Mouse (Mus musculus) midbrain, embryonic 13.5 days (tissue): Measurements from ENCODE around the gene Gm10719. TPM values are rescaled to one million over a fixed set of nuclear protein-coding genes. Genes with fewer than 3 reads are reported as not detected.
"Not testable (repeated sequence)": the region's sequence is repeated elsewhere in the genome, so short reads cannot be mapped to it uniquely, and the experiment has no call there.

Experiments
- ATAC-seq: fragments of 200-750 bp; cut with Nextera tagmentation; 2 replicates; pipeline ENCODE4 v1.8.0; 2017; ENCODE audit warnings: mild to moderate bottlenecking, moderate TSS enrichment, moderate library complexity
- H3K27ac ChIP-seq: fragments of 300-500 bp; sonication (generic); 2 replicates; pipeline ENCODE4 v1.5.1; 2015; ENCODE audit warnings: inconsistent platforms, mild to moderate bottlenecking, moderate library complexity
- H3K27me3 ChIP-seq: fragments of 300-500 bp; sonication (generic); 2 replicates; pipeline ENCODE4 v1.6.1; 2015; ENCODE audit warnings: mild to moderate bottlenecking, inconsistent platforms
- H3K36me3 ChIP-seq: fragments of 300-500 bp; sonication (generic); 2 replicates; pipeline ENCODE4 v1.6.1; 2015; ENCODE audit warnings: mild to moderate bottlenecking, inconsistent platforms
- H3K4me1 ChIP-seq: fragments of 300-500 bp; sonication (generic); replicated peaks from 2 replicates; pipeline ENCODE4 v1.6.1; 2015; ENCODE audit warnings: inconsistent platforms
- H3K4me2 ChIP-seq: fragments of 300-500 bp; sonication (generic); replicated peaks from 2 replicates; pipeline ENCODE4 v1.6.1; 2015; ENCODE audit warnings: moderate library complexity, mild to moderate bottlenecking, inconsistent platforms
- H3K4me3 ChIP-seq: fragments of 300-500 bp; sonication (generic); replicated peaks from 2 replicates; pipeline ENCODE4 v1.5.1; 2015; ENCODE audit warnings: mild to moderate bottlenecking, inconsistent platforms
- H3K9ac ChIP-seq: fragments of 300-500 bp; sonication (generic); replicated peaks from 2 replicates; pipeline ENCODE4 v1.6.1; 2015; ENCODE audit warnings: mild to moderate bottlenecking, inconsistent platforms
- H3K9me3 ChIP-seq: fragments of 300-500 bp; sonication (generic); 2 replicates; pipeline ENCODE4 v1.6.1; 2016; ENCODE audit warnings: mild to moderate bottlenecking, inconsistent platforms
- WGBS: fragments of 180-500 bp; shearing (Covaris S2); methylation state at CpG from one replicate; pipeline ENCODE4 v1.1.7; 2015; 5-methylcytosine and 5-hydroxymethylcytosine counted together
- polyA plus RNA-seq: library from polyadenylated mRNA; unstranded; fragments of >200 nt; fragmentation: Nextera tagmentation; extraction: Ambion mirVana; gene quantifications from 2 replicates; pipeline ENCODE4 v1.2.1, GENCODE M21; 2015

The Gm10719 gene
- polyA plus RNA-seq, 1 experiment from 2014 or later = 1.4 TPM

DNA sequence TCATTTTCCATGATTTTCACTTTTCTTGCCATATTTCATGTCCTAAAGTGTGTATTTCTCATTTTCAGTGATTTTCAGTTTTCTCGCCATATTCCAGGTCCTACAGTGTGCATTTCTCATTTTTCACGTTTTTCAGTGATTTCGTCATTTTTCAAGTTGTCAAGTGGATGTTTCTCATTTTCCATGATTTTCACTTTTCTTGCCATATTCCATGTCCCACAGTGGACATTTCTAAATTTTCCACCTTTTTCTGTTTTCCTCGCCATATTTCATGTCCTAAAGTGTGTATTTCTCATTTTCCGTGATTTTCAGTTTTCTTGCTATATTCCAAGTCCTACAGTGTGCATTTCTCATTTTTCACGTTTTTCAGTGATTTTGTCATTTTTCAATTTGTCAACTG is 1.3 kb upstream of the Gm10719 start:
- not testable (repeated sequence) for H3K9ac ChIP-seq, ATAC-seq, H3K9me3 ChIP-seq, H3K27ac ChIP-seq, H3K4me1 ChIP-seq, H3K4me2 ChIP-seq, H3K27me3 ChIP-seq, H3K36me3 ChIP-seq, H3K4me3 ChIP-seq
- 77% methylated on average over 6 of the region's 6 CpGs for WGBS

DNA sequence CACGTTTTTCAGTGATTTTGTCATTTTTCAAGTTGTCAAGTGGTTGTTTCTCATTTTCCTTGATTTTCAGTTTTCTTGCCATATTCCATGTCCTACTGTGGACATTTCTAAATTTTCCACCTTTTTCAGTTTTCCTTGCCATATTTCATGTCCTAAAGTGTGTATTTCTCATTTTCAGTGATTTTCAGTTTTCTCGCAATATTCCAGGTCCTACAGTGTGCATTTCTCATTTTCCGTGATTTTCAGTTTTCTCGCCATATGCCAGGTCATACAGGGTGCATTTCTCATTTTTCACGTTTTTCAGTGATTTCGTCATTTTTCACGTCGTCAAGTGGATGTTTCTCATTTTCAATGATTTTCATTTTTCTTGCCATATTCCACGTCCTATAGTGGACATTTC is 1.7 kb downstream of the Gm10719 start:
- H3K9ac ChIP-seq, H3K27ac ChIP-seq, H3K27me3 ChIP-seq, H3K4me2 ChIP-seq, ATAC-seq, H3K4me3 ChIP-seq, H3K9me3 ChIP-seq, H3K4me1 ChIP-seq, H3K36me3 ChIP-seq: not testable (repeated sequence)
- 64% methylated on average over 9 of the region's 9 CpGs for WGBS

DNA sequence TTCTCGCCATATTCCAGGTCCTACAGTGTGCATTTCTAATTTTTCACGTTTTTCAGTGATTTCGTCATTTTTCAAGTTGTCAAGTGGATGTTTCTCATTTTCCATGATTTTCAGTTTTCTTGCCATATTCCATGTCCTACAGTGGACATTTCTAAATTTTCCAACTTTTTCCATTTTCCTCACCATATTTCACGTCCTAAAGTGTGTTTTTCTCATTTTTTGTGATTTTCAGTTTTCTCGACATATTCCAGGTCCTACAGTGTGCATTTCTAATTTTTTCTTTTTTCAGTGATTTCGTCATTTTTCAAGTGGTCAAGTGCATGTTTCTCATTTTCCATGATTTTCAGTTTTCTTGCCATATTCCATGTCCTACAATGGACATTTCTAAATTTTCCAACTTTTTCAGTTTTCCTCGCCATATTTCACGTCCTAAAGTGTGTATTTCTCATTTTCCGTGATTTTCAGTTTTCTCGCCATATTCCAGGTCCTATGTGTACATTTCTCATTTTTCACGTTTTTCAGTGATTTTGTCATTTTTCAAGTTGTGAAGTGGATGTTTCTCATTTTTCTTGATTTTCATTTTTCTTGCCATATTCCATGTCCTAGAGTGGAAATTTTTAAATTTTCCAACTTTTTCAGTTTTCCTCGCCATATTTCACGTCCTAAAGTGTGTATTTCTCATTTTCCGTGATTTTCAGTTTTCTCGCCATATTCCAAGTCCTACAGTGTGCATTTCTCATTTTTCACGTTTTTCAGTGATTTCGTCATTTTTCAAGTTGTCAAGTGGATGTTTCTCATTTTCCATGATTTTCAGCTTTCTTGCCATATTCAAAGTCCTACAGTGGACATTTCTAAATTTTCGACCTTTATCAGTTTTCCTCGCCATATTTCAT is 2.9 kb downstream of the Gm10719 start:
- not testable (repeated sequence) for H3K4me2 ChIP-seq, H3K27ac ChIP-seq, H3K27me3 ChIP-seq, H3K9ac ChIP-seq, H3K4me1 ChIP-seq, H3K9me3 ChIP-seq, H3K36me3 ChIP-seq, H3K4me3 ChIP-seq
- 80% methylated on average over 16 of the region's 19 CpGs for WGBS
- peak; percentile 79 for ATAC-seq

DNA sequence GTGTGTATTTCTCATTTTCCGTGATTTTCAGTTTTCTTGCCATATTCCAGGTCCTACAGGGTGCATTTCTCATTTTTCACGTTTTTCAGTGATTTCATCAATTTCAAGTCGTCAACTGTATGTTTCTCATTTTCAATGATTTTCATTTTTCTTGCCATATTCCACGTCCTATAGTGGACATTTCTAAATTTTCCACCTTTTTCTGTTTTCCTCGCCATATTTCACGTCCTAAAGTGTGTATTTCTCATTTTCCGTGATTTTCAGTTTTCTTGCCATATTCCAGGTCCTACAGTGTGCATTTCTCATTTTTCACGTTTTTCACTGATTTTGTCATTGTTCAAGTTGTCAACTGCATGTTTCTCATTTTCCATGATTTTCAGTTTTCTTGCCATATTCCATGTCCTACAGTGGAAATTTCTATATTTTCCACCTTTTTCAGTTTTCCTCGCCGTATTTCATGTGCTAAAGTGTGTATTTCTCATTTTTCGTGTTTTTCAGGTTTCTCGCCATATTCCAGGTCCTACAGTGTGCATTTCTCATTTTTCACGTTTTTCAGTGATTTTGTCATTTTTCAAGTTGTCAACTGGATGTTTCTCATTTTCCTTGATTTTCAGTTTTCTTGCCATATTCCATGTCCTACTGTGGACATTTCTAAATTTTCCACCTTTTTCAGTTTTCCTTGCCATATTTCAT is 5.3 kb downstream of the Gm10719 start:
- not testable (repeated sequence) for H3K9me3 ChIP-seq, ATAC-seq, H3K4me1 ChIP-seq, H3K36me3 ChIP-seq, H3K9ac ChIP-seq, H3K27me3 ChIP-seq, H3K4me3 ChIP-seq, H3K27ac ChIP-seq, H3K4me2 ChIP-seq
- 72% methylated on average over 11 of the region's 13 CpGs for WGBS

DNA sequence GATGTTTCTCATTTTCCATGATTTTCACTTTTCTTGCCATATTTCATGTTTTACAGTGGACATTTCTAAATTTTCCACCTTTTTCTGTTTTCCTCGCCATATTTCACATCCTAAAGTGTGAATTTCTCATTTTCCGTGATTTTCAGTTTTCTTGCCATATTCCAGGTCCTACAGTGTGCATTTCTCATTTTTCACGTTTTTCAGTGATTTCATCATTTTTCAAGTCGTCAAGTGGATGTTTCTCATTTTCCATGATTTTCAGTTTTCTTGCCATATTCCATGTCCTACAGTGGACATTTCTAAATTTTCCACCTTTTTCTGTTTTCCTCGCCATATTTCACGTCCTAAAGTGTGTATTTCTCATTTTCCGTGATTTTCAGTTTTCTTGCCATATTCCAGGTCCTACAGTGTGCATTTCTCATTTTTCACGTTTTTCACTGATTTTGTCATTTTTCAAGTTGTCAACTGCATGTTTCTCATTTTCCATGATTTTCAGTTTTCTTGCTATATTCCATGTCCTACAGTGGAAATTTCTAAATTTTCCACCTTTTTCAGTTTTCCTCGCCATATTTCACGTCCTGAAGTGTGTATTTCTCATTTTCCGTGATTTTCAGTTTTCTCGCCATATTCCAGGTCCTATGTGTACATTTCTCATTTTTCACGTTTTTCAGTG is 6.2 kb downstream of the Gm10719 start, which contains the start of gene Gm10718:
Gene Gm10718, plus strand, starts transcription at position 236 of the 673 bp plus-strand sequence.
- not testable (repeated sequence) for H3K9me3 ChIP-seq, H3K4me2 ChIP-seq, ATAC-seq, H3K9ac ChIP-seq, H3K36me3 ChIP-seq, H3K27me3 ChIP-seq, H3K27ac ChIP-seq, H3K4me1 ChIP-seq, H3K4me3 ChIP-seq
- WGBS = 76% methylated on average over 12 of the region's 13 CpGs

DNA sequence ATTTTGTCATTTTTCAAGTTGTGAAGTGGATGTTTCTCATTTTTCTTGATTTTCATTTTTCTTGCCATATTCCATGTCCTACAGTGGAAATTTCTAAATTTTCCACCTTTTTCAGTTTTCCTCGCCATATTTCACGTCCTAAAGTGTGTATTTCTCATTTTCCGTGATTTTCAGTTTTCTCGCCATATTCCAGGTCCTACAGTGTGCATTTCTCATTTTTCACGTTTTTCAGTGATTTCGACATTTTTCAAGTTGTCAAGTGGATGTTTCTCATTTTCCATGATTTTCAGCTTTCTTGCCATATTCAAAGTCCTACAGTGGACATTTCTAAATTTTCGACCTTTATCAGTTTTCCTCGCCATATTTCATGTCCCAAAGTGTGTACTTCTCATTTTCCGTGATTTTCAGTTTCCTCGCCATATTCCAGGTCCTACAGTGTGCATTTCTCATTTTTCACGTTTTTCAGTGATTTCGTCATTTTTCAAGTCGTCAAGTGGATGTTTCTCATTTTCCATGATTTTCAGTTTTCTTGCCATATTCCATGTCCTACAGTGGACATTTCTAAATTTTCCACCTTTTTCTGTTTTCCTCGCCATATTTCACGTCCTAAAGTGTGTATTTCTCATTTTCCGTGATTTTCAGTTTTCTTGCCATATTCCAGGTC is 6.9 kb downstream of the Gm10719 start:
- WGBS = 77% methylated on average over 16 of the region's 16 CpGs
- H3K27ac ChIP-seq = not testable (repeated sequence)

DNA sequence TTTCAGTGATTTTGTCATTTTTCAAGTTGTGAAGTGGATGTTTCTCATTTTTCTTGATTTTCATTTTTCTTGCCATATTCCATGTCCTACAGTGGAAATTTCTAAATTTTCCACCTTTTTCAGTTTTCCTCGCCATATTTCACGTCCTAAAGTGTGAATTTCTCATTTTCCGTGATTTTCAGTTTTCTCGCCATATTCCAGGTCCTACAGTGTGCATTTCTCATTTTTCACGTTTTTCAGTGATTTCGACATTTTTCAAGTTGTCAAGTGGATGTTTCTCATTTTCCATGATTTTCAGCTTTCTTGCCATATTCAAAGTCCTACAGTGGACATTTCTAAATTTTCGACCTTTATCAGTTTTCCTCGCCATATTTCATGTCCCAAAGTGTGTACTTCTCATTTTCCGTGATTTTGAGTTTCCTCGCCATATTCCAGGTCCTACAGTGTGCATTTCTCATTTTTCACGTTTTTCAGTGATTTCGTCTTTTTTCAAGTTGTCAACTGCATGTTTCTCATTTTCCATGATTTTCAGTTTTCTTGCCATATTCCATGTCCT is 7.8 kb downstream of the Gm10719 start, which contains the start of gene Gm10717:
Gene Gm10717, plus strand, starts transcription at position 506 of the 556 bp plus-strand sequence.
- ATAC-seq, H3K9ac ChIP-seq, H3K36me3 ChIP-seq, H3K27ac ChIP-seq, H3K4me2 ChIP-seq, H3K4me1 ChIP-seq, H3K9me3 ChIP-seq, H3K27me3 ChIP-seq, H3K4me3 ChIP-seq: not testable (repeated sequence)
- WGBS = 72% methylated on average over 12 of the region's 12 CpGs

More for the DNA sequence above, 6.9 kb downstream of the Gm10719 start:
- not testable (repeated sequence) for H3K9ac ChIP-seq, H3K27me3 ChIP-seq, H3K4me3 ChIP-seq, H3K9me3 ChIP-seq, ATAC-seq, H3K36me3 ChIP-seq, H3K4me2 ChIP-seq, H3K4me1 ChIP-seq

DNA sequence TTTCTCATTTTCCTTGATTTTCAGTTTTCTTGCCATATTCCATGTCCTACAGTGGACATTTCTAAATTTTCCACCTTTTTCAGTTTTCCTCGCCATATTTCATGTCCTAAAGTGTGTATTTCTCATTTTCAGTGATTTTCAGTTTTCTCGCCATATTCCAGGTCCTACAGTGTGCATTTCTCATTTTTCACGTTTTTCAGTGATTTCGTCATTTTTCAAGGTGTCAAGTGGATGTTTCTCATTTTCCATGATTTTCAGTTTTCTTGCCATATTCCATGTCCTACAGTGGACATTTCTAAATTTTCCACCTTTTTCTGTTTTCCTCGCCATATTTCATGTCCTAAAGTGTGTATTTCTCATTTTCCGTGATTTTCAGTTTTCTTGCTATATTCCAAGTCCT is 8.4 kb downstream of the Gm10719 start:
- not testable (repeated sequence) for H3K27ac ChIP-seq, H3K9ac ChIP-seq, ATAC-seq, H3K36me3 ChIP-seq, H3K4me2 ChIP-seq, H3K4me3 ChIP-seq, H3K9me3 ChIP-seq, H3K4me1 ChIP-seq, H3K27me3 ChIP-seq
- 73% methylated on average over 5 of the region's 6 CpGs for WGBS

DNA sequence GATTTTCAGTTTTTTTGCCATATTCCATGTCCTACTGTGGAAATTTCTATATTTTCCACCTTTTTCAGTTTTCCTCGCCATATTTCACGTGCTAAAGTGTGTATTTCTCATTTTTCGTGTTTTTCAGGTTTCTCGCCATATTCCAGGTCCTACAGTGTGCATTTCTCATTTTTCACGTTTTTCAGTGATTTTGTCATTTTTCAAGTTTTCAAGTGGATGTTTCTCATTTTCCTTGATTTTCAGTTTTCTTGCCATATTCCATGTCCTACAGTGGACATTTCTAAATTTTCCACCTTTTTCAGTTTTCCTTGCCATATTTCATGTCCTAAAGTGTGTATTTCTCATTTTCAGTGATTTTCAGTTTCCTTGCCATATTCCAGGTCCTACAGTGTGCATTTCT is 8.9 kb downstream of the Gm10719 start:
- H3K27me3 ChIP-seq, ATAC-seq, H3K4me3 ChIP-seq, H3K4me1 ChIP-seq, H3K36me3 ChIP-seq, H3K9me3 ChIP-seq, H3K27ac ChIP-seq, H3K4me2 ChIP-seq, H3K9ac ChIP-seq: not testable (repeated sequence)
- 75% methylated on average over 5 of the region's 5 CpGs for WGBS

DNA sequence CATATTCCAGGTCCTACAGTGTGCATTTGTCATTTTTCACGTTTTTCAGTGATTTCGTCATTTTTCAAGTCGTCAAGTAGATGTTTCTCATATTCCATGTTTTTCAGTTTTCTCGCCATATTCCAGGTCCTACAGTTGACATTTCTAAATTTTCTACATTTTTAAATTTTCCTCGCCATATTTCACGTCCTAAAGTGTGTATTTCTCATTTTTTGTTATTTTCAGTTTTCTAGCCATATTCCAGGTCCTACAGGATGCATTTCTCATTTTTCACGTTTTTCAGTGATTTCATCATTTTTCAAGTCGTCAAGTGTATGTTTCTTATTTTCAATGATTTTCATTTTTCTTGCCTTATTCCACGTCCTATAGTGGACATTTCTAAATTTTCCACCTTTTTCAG is 9.5 kb downstream of the Gm10719 start:
- H3K4me2 ChIP-seq, H3K27me3 ChIP-seq, H3K4me3 ChIP-seq, H3K27ac ChIP-seq, H3K9ac ChIP-seq, H3K9me3 ChIP-seq, H3K36me3 ChIP-seq, ATAC-seq, H3K4me1 ChIP-seq: not testable (repeated sequence)
- 67% methylated on average over 9 of the region's 9 CpGs for WGBS

DNA sequence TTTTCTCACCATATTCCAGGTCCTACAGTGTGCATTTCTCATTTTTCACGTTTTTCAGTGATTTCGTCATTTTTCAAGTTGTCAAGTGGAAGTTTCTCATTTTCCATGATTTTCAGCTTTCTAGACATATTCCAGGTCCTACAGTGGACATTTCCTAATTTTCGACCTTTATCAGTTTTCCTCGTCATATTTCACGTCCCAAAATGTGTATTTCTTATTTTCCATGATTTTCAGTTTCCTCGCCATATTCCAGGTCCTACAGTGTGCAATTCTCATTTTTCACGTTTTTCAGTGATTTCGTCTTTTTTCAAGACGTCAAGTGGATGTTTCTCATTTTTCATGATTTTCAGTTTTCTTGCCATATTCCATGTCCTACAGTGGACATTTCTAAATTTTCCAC is 10.0 kb downstream of the Gm10719 start:
- not testable (repeated sequence) for H3K36me3 ChIP-seq, H3K9ac ChIP-seq, H3K4me1 ChIP-seq, H3K27me3 ChIP-seq, H3K4me3 ChIP-seq, H3K27ac ChIP-seq, H3K4me2 ChIP-seq, H3K9me3 ChIP-seq
- ATAC-seq = 0 out of 2 replicates have a peak, but pooled peaks have one; percentile 2
- 75% methylated on average over 9 of the region's 9 CpGs for WGBS
